Mouse (Mus musculus) common myeloid progenitor, adult 5-6 weeks (primary cell): Measurements from ENCODE around the gene Crybb1. TPM values are rescaled to one million over a fixed set of nuclear protein-coding genes. Genes with fewer than 3 reads are reported as not detected.

Experiments
- ATAC-seq: replicated peaks from 2 replicates; pipeline ENCODE4 v1.8.0; 2016; ENCODE audit warnings: low read depth, mild to moderate bottlenecking, moderate TSS enrichment, inconsistent platforms; ENCODE audit not compliant: poor library complexity, severe bottlenecking
- total RNA-seq: library from RNA; stranded (forward); fragments of 200-1000, 187-1606 nt; gene quantifications from 2 replicates; pipeline ENCODE4 v1.2.3, GENCODE M21; 2017

The Crybb1 gene
- total RNA-seq, 1 experiment from 2014 or later: not detected

GRCm38 (mm10) chr5:112236631-112237030, 19.0 kb upstream of the Crybb1 start:
- ATAC-seq: no peak

GRCm38 (mm10) chr5:112237439-112237838, 18.2 kb upstream of the Crybb1 start:
- no peak for ATAC-seq

GRCm38 (mm10) chr5:112237866-112238570, 17.6 kb upstream of the Crybb1 start:
- no peak for ATAC-seq

- no peak for ATAC-seq
Measured at GRCm38 (mm10) chr5:112238781-112239482, 16.7 kb upstream of the Crybb1 start.

GRCm38 (mm10) chr5:112240761-112241160, 14.9 kb upstream of the Crybb1 start:
- peak; percentile 55 for ATAC-seq

GRCm38 (mm10) chr5:112241849-112242248, 13.8 kb upstream of the Crybb1 start:
- no peak for ATAC-seq

- ATAC-seq: peak; percentile 88
Measured at GRCm38 (mm10) chr5:112242361-112242778, 13.2 kb upstream of the Crybb1 start.

- ATAC-seq: no peak
Measured at GRCm38 (mm10) chr5:112243041-112243440, 12.6 kb upstream of the Crybb1 start.

GRCm38 (mm10) chr5:112243539-112244274, 11.9 kb upstream of the Crybb1 start:
- no peak for ATAC-seq

GRCm38 (mm10) chr5:112244275-112244562, 11.4 kb upstream of the Crybb1 start:
- no peak for ATAC-seq

- no peak for ATAC-seq
Measured at GRCm38 (mm10) chr5:112244890-112245615, 10.6 kb upstream of the Crybb1 start.

- no peak for ATAC-seq
Measured at GRCm38 (mm10) chr5:112247399-112247798, 8.2 kb upstream of the Crybb1 start.

- ATAC-seq: no peak
Measured at GRCm38 (mm10) chr5:112249106-112249505, 6.5 kb upstream of the Crybb1 start.

GRCm38 (mm10) chr5:112252400-112252799, 3.2 kb upstream of the Crybb1 start, which contains the start of gene Cryba4:
Cryba4 (minus strand) TSS chr5:112252518.
- ATAC-seq: no peak

GRCm38 (mm10) chr5:112253169-112253568, 2.4 kb upstream of the Crybb1 start:
- ATAC-seq: peak; percentile 66

- peak; percentile 56 for ATAC-seq
Measured at GRCm38 (mm10) chr5:112254282-112254806, 1.3 kb upstream of the Crybb1 start.

- ATAC-seq: no peak
Measured at GRCm38 (mm10) chr5:112256457-112256856, 842 bp downstream of the Crybb1 start.

- ATAC-seq: no peak
Measured at GRCm38 (mm10) chr5:112257896-112258295, 2.3 kb downstream of the Crybb1 start.

GRCm38 (mm10) chr5:112259862-112260650, 4.4 kb downstream of the Crybb1 start:
- ATAC-seq: peak; percentile 42
